Mouse (Mus musculus) gastrocnemius, postnatal 10 days (tissue): ENCODE measurements around the gene Rxrb. TPM values are rescaled to one million over a fixed set of nuclear protein-coding genes. Genes with fewer than 3 reads are reported as not detected.
"Not testable (repeated sequence)": the region's sequence is repeated elsewhere in the genome, so short reads cannot be mapped to it uniquely, and the experiment has no call there.

Experiments used
- DNase-seq: peaks from one replicate; pipeline ENCODE4 v3.0.0; 2021; ENCODE audit warnings: mixed read lengths
- long read RNA-seq, 2 experiments: library from polyadenylated mRNA; stranded (forward); transcript quantifications; one replicate each; pipeline ENCODE4 v2.0.0; 2021
- total RNA-seq, 2 experiments: library from RNA; stranded (reverse); gene quantifications; 2 replicates each; pipeline ENCODE4 v1.2.3; 2021

Gene Rxrb
- 10 to 100 TPM; 40.7 to 43.1 TPM for total RNA-seq
- long read RNA-seq, experiment 1, transcript Rxrb-207 (10 exons, 2,577 nt): major isoform, 29 of 95 reads
- long read RNA-seq, experiment 1, transcript Rxrb-201 (10 exons, 2,627 nt): minor isoform, 24 of 95 reads
- long read RNA-seq, experiment 1, transcript Rxrb-203 (10 exons, 2,502 nt): minor isoform, 6 of 95 reads
- long read RNA-seq, experiment 1, transcript Rxrb-204 (1 exons, 939 nt): minor isoform, 9 of 95 reads
- long read RNA-seq, experiment 1, partial matches to known transcripts: 6 of 95 reads
- long read RNA-seq, experiment 1, other reads (novel, unspliced or antisense): 16 of 95 reads
- long read RNA-seq, experiment 2, transcript Rxrb-201 (10 exons, 2,627 nt): minor isoform, 22 of 93 reads
- long read RNA-seq, experiment 2, transcript Rxrb-207 (10 exons, 2,577 nt): major isoform, 40 of 93 reads
- long read RNA-seq, experiment 2, transcript Rxrb-204 (1 exons, 939 nt): minor isoform, 10 of 93 reads
- long read RNA-seq, experiment 2, transcript Rxrb-203 (10 exons, 2,502 nt): minor isoform, 5 of 93 reads
- long read RNA-seq, experiment 2, partial matches to known transcripts: 6 of 93 reads
- long read RNA-seq, experiment 2, other reads (novel, unspliced or antisense): 7 of 93 reads

DNA sequence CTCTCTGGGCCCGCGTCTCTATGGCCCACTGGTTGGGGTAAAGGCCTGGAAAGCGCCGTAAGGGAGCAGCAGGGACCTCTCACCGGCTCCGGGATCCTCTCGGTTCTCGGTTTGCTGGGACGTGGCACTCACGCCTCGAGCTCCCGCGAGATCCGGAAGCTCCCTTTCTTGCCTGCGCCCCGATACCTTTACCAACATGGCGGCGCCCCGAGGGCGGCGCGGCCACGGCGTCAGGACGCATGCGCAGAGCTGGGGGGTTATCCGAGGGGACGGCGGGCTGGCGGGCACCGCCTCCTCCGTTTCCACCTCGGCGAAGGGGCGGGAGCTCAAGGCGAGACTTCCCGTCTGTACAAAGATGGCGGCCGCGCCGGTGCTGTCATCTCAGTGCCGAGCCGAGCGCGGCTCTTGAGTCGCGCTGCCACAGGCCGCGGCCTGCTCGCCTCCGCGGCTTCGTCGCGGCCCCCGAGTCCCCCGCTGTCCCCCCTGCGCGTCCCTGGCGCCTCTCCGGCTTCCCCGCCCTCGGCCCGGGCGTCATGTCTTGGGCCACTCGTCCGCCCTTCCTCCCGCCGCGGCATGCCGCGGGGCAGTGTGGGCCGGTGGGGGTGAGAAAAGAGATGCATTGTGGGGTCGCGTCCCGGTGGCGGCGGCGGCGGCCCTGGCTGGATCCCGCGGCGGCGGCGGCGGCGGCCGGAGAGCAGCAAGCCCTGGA is at the start of gene Rxrb, which contains the start of gene Slc39a7:
Rxrb (plus strand) TSS at position 348 of the 709 bp plus-strand sequence.
Slc39a7 (minus strand) TSS at position 218 of the 709 bp plus-strand sequence.
- peak; percentile 100 for DNase-seq

DNA sequence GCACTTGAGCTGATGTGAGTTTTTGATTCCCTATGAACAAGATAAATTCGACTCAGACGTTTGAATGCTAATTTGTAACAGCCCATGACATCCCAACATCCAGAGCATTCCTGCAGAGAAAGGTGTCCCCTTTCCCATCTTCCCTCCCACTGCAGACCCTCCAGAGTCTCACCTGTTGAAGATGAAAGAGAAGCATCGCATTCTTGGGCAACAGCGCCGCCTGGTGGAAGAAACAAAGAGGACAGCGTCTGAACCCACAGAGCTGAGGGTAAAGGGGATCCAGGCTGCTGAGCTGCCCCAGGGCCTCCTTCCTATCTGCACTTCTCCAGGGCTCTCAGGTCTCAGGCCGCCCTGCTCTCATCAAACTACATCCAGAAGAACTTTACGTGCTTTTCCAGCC is 49.5 kb upstream of the Rxrb start:
- peak; percentile 60 for DNase-seq

DNA sequence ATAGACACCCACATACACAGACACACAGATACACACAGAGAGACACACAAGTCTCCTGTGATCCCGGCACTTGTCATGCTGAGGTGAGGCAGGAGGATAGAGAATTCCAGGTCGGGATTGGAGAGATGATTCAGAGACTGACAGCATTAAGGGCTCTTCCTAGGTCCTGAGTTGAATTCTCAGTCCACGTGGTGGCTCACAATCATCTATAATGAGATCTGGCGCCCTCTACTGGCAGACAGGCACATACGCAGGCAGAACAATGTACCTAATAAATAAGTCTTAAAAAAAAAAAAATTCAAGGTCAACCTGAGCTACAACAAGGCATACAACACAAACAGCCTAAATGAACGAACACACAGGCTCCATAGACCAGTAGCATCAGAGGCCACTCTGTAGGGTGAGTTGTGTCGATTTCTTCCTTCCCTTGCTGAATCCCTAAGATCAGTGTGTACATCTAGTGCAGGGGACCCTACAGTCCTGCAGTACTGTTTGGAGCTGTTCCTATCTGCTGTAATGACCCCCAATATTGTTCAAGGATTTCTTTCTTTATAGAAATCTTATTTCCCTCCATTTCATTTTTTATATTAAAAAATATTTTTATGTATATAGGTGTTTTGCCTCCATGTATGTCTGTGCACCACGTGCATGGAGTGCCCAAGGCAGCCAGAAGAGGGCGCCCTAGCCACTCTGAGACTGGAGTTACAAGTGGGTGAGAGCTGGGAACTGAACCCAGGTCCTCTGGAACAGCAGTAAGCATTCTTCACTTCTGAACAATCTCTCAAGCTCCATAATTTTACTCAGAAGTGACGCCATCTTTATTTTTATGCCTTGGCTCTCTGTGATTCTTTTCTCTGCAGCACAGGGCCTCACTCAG is 39.6 kb upstream of the Rxrb start:
- peak; percentile 61 for DNase-seq

DNA sequence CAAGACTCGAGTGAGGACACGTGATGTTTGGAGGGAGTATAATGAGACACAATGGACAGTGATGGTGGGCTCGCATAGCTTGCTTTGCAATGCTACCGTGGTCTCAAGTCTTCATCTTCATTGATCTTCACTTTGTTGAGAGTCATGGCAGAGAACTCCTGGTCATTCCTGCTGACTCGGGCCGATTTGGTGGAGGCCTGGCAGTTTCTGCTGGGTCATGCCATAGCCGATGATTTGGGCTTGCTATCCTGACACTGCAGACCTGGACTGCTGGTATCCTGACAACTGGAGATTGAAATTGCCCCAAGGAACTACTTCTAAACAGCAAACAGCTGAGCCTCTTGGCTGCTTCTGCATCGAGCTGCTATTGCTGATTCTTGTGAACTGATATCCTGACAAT is 36.7 kb upstream of the Rxrb start:
- DNase-seq: no peak

DNA sequence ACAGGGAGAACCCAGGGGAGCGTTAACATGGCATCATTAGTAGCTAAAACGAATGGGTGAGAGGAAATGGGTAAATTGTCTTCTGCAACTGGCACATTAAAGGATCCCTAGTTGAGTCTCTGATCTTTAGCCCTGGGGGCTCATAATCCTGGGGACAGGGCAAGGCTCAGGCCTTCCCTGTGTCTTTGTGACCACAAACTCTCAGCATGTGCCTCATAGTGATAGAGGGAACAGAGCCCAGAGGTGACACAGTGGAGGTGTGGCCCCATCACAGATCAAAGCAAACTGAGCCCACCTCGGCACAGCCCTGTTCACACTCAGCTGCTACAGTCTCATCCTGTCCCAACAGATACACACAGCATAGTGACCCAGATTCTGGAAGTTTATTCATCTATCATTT is 36.0 kb upstream of the Rxrb start:
- DNase-seq: no peak

DNA sequence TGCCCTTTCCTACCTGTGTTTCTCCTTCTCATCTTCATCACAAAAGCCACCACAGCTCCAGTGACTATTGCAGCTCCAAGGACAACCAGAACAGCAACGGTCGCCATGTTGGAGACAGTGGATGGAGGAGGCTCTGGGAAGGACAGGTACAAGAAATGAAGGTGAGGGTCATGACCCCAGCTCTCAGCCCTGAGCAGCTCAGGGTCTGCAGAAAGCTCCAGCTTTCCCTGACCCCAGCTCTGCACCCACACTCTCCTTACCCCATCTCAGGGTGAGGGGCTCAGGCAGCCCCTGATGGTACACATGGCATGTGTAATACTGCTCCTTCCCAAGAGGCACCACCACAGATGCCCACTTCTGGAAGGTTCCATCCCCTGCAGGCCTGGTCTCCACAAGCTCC is 34.6 kb upstream of the Rxrb start:
- not testable (repeated sequence) for DNase-seq

DNA sequence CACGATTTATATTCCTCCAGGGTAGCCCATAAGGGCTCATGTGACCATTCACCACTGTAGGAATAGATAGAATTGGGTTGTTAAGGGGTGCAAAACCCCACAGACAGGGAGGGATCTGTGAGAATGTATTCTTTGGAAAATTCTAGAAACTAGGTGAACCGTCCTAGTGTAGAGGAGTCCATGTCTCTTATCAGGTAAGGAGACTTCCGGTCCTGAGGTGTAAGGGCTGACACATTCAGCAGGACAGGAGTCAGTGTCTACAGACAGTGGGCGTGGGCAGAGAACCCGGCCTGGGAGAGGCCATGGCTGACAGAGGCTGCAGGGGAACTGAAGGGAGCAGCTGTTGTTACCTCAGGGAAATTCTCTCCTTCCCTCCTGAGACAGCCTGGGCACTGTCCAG is 32.9 kb upstream of the Rxrb start:
- DNase-seq: not testable (repeated sequence)

DNA sequence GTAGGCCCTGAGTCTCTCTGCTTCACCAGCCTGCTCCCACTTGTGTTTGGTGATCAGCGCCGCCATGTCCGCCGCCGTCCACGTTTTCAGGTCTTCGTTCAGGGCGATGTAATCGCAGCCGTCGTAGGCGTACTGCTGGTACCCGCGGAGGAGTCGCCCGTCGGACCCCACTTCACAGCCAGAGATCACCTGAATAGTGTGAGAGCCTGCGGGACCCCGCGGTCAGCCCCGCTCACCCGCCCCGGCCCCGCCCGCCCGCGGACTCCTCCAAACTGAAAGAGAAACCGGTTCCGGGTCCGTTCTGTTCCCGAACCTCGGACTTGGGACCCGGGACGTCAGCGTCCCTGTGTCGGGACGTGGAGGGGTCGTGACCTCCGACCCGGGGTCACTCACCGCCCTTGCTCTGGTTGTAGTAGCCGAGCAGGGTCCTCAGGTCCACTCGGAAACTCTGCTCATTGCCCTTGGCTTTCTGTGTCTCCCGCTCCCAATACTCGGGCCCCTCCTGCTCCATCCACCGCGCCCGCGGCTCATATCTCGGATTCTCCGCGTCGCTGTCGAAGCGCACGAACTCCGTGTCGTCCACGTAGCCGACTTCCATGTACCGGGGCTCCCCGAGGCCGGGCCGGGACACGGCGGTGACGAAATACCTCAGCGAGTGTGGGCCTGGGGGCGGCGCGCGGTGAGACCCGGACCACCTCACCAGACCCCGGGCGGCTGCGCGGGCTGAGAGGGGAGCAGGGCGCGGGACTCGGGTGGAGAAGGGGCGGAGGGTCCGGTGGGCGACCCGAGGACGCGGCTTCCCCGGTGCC is 32.1 kb upstream of the Rxrb start:
- DNase-seq: peak; percentile 42

DNA sequence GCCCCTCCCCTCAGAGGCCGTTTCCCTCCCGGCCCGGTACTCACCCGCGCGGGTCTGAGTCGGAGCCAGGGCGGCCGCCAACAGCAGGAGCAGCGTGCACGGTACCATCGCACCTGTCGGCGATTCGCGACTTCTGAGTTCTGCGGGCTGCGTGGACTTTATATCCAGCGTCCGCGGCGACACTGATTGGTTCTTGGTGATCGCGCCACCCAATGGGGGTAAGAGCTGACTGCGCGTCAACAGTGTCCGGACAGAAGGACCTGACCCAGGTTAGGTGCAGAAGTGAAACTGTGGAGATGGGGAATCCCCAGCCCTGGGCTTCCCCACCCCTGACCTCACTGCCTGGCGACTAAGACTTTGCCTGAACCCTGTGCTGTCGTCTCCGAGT is 31.5 kb upstream of the Rxrb start, which contains the start of gene H2-K1:
H2-K1 (minus strand) TSS at position 198 of the 388 bp plus-strand sequence.
- DNase-seq: peak; percentile 80

DNA sequence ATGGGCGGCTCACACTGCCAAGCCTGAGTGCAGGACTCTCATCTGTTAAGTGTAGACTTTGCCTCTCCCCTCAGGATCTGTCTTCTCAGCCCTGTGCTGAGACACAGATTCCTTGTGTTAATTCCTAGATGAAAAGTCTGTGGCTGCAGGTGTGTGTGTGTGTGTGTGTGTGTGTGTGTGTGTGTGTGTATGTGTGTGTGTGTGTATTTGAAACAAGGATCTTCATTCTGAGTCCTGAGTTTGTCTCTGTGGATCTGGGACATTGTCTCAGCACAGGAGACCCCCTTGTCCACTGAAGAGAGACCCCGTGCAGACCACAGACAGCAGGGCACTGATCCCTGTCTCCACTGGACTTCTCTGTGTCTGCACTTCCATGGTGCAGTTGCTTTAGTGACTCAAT is 30.8 kb upstream of the Rxrb start:
- DNase-seq: not testable (repeated sequence)

DNA sequence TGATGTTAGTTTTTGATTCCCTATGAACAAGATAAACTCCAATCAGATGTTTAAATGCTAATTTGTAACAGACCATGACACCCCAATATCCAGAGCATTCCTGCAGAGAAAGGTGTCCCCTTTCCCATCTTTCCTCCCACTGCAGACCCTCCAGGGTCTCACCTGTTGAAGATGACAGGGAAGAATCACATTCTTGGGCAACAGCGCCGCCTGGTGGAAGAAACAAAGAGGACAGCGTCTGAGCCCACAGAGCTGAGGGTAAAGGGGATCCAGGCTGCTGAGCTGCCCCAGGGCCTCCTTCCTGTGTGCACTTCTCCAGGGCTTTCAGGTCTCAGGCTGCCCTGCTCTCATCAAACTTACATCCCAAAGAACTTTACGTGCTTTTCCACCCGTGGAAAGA is 28.2 kb upstream of the Rxrb start:
- no peak for DNase-seq

DNA sequence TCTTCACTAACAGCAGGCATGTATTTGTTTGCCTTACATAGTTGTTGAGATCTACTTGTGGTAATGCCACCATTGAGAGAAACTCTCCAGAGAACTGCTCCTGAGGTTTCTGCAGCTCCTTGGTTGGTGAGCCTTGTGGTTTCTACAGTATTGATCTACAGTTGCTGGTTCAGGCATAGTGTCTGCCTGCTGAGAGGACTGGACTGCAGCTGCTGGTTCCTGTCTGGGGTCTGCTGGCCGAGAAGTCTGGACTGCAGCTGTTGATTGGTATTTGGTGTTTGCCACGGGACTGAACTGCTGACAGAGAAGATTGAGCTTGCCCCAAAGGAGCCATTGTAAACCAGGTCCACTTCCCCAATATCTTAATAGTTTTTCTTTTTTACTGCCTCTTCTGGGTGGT is 25.0 kb upstream of the Rxrb start:
- DNase-seq: no peak

DNA sequence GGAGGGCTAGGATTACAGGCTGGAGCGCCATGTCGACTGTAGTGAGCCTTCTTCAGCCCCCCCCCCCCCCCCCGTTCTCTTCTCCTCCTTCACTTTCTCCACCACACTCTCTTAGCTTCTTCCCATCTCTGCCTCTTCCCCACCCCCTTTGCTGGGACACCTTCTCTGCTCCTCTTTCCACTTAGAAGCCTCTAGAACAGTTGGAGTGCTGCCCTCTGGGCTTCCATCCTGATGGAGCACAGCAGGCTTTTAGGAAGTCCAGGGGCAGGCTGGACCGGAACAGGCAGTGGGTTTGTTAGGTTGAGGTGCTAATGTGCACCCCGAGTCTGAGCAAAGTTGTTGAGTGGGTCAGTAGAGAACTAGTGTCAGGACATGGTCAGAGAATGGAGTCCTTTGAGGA is 21.5 kb upstream of the Rxrb start:
- no peak for DNase-seq

DNA sequence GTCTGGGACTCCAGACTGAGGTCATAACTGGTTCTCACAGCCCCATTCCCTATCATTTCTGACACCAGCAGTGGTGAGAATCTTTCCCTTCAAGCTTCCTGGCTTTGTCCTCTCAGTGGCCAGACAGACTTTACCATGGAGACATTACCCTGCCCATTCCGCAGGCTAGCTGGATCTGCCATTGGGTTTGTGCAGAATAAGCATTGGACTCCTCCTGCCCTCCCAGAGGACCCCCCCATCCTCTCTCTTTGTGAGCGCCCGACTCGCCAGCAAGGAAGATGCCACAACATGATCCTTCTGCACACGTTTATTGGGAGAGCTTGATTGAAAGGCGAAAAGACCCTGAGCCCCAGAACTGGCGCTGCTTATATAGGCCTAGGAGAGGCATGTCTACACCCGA is 18.2 kb upstream of the Rxrb start:
- no peak for DNase-seq

DNA sequence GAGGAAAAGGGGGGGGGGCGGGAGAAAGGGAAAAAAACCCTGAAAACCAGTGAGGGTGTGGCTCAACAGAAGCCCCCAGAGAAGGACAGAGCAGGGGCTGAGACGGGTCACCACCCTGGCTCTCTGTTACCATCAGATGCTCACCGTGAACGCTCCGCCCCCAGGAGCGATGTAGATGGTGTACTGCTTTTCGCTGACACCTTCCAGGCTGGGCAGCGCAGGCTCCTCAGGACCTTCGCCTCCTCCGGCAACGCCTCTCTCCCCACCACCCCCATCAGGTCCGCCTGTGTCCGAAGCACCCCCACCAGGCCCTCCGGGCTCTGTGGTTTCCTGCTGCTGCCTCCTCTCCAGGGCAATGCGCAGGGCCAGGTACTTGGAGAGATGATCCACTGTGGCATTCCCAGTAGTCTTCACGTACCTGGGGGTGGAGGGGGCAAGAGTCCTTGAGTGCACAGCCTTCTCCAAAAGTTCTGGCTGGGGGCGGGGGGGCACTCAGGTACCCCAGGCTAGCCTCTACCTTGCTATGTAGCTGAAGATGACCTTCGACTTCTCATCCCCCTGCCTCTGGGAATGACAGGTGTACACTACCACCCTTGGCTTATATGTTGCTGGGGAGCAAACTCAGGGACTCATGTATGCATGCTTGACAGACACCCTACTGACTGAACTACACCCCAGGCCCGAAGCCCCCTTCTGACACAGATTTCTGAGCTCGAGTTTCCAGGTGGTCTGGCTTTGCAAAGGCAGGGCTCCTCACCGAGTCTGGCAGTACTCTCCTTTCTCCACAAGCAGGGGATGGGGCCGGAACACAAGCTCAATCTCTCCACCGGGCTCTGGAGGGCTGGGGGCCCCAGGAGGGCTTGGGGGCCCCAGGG is 9.8 kb upstream of the Rxrb start:
- peak; percentile 13 for DNase-seq

DNA sequence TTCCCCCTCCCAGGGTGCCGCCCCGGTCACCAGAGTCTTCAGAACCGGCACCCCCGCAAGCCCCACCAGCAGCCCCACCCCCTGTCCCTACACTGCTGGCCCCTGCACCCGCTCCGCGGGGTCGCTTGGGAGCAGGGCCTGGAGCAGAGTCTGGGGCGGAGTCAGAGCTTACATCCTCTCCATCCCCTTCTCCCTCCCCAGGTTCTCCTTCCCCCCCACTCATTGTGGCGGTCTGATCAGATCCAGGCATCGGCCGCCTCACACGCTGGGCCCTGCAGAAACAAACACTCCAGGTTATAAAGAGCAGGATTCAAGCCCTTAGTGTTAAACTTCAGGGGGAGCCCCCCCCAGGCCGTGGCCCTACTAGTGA is 9.2 kb upstream of the Rxrb start:
- no peak for DNase-seq

DNA sequence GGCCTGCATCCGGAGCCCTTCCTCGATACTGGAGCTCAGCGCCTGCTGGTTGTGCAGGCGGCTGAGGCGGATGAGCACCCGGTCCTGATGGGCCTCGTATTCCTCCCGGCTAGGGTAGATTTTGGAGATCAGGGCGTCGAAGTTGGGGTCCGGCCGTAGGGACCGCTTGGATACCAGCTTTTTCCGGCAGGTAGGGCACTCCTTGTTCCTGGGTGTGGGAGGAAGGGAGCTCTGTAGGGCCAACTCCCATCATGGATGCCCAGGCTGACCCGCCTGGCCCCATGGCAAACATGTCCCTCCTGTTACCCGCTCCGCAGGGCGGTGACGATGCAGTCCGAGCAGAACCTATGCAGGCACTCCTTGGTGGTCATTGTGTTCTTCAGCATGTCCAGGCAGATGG is 8.6 kb upstream of the Rxrb start:
- DNase-seq: peak; percentile 8

DNA sequence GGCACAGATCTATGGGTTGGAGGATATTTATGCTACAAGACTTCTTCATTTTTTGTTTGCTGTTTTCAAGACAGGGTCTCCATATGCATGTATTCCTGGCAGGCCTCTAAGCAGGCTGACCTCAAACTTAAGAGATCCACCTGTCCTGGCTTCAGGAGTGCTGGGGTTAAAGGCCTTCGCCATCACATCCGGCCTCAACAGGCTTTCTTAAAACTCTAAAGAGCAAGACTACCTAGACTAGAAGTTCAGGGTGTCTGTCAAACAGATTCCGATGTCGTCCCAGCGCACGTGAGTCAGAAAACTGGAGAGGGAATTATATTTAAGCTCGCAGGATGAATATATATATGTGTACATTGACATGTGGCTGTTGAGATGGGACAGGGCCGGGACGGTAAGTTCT is 7.9 kb upstream of the Rxrb start:
- no peak for DNase-seq

DNA sequence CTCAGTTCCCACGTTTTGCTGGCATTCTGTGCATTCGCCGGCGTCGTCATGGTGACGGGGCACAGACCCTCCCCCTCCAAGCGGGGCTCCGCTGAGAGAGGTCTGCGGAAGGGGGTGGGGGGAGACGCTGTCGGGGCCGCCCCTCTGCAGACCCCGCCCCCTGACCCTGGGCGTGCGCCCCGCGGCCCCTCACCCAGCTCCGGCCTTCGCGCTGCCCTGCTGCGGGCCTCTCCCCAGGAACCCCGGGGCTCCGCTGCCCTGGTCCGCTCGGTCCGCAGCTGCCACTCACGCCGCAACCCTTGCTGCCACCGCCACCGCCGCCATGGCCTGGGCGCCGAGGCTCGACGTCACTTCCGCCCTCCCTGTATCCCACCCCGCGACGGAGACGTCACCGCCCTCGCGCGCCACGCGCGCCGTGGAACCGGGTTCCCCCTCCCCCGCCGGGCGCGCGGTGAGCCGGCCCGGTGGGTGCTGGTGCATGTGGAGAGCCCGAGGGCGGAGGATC is 7.2 kb upstream of the Rxrb start, which contains the start of gene Ring1:
Ring1 (minus strand) TSS at position 364 of the 505 bp plus-strand sequence.
- DNase-seq: peak; percentile 87
